Mouse (Mus musculus) telencephalon, adult 2 months (tissue): ENCODE results near the gene Zfp638.
"Not testable (repeated sequence)": the region's sequence is repeated elsewhere in the genome, so short reads cannot be mapped to it uniquely, and the experiment has no call there.

Experiments used
- DNase-seq: peaks from one replicate; pipeline ENCODE4 v3.0.0-alpha.2; 2011; ENCODE audit warnings: low read depth, low spot score

Zfp638 gene

DNA sequence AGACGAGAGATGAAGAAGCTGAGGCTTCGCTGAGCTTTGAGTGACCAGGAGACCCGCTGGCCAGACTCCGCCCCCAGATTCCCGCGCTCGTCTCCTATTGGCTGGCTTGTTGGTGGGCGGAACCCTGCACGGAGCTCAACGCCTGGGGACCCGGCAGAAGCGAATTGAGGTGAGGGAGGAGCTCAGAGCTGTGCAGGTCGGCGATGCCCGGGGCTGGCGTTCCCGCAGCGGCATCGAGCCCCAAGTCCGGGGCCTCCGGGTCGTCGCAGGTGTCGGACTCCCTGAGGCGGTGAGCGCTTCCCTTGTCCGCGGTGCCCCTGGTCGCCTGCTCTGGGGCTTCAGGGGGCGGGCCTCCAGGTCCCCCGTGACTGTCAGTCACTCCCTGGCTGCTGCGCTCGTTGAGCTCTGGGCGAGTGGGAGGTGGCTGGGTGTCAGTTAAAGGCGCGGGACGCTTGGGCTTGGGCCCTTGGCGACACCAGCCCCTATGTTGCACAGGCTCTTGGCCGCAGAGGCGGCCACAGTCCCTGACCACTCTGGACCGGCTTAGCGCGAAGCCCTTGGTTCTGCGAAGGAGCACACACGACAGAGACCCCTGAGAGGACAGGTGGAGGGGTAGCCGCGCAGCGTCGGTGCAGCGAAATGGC lies at the start of gene Zfp638:
Gene Zfp638 (plus strand): TSS at position 156 of the 644 bp plus-strand sequence.
- peak; percentile 74 for DNase-seq

DNA sequence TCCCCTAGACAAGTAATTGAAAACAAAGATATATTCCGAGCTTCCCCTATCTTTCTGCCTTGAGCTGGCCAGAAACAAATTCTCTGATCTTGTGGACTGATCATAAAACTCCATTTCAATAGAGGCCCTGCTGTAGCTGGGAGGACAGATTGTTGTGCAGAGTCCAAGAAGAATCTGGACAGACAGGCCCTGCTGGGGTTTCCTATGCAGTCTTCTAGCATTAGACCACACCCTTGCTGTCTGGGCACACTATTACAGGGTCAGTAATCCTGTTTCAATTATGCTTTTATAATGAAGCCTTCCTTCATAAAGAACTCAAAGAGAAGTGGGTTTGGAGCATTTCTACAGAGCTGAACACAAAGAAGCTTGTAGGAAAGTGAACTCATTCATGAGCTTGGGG lies 47.9 kb upstream of the Zfp638 start:
- no peak for DNase-seq

DNA sequence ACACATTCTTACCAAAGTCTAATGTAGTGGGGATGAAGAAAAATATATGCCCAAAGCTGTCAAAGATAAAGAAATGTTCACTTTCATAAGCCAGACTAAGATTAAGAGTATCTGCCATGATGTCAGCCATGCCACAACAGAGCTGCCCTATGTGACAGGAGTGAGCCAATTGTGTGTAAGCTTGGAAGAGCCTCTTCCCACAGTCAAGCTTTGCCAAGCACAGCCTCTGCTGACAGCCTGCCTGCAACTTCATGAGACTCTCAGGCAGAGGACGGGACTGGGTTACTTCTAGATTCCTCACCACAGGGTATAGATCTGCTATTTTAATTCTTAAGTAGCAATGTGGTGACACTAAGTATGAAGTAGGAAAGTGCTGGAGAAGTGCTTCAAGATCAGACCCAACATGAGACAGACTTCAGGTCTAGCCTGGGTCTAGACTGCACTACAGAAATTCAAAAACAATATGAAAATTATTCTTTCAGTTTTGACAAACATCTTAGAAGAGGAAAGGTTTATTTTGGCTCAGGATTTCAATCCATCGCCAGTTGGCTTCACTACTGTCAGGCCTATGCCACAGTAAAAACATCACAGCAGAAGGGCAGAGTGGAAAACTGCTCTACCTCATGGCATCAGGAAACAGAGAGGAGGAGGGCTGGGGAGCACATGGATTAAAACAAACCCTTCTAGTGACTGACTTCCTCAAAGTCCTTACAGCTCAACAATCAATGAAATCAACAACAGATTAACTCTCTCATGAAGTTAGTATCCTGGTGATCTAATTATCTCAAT lies 46.0 kb upstream of the Zfp638 start:
- DNase-seq, result no peak

DNA sequence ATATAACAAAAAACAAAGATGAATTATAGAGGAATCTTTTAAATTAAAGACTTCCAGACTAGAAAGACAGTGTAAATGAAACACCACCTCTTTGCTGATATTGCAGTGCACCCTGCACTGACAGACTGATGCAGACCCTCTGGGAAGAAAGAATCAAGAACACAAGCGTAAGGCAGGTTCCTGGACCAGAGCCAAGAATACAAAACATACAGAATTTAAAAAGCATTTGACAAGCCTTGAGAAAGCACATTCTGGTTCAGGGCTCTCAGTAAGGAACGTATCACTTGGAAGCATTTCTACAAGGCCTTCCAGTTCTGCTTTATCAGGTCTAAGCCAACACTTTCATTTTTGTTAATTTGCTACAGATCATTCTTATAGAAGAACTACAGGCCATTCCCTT lies 45.1 kb upstream of the Zfp638 start:
- no peak for DNase-seq

DNA sequence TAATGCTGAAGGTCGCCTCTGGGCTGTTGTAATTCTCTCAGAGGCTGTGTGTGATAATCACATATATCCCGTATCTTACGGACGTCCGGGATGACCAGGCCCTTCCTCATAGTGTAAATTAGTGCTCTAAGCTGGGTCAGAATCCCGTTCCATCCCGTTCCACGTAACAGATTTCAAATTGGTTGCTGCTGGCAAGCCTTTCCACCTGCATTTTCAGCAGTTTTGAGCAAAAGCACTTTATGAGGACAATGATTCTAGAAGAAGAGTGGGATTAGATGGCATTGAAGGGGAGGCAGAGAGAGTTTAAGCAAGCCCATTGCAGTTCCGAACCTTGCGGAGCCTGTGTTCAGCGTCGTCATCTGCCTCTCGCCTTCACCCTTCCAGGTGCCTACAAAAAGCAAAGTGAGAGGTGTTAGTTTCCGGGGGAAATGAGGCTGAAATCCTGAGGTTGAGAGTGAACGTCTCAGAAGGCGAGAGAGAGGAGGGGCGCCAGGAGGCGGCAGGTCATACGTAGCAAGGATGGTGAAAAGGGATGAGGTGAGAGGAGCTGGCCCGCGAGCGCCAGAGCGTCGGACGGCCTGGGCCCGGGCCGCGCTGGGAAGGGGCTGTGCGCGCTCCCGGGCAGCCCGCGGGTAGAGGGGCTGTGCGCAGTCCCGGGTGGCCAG lies 35.8 kb upstream of the Zfp638 start:
- DNase-seq, result peak; percentile 13

DNA sequence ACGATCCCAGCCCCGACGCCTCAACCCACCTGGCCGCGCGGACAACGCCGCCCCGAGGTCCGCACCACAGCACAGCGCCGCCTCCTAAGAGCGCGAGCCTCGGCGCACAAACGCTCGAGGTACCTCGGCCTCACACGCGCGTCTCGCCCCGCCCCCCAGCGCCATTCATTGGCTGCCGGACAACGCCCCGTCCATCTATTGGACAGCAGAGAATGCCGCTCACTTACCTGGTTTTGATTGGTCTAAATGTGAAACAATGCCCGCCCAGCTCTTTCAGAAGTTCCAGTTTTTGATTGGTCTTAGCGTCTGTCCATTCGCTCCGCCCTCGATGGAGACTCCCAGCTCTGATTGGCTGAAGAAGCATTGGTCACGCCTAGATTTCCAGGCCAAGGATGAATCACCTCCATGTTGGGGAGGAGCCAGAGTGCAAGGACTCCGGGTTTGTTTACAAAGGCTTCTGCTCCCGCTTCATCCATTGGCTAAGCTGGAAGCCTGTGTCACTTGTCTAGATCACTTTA lies 35.2 kb upstream of the Zfp638 start, which contains the start of gene Paip2b:
Gene Paip2b (minus strand): TSS at position 136 of the 518 bp plus-strand sequence.
- peak; percentile 100 for DNase-seq

DNA sequence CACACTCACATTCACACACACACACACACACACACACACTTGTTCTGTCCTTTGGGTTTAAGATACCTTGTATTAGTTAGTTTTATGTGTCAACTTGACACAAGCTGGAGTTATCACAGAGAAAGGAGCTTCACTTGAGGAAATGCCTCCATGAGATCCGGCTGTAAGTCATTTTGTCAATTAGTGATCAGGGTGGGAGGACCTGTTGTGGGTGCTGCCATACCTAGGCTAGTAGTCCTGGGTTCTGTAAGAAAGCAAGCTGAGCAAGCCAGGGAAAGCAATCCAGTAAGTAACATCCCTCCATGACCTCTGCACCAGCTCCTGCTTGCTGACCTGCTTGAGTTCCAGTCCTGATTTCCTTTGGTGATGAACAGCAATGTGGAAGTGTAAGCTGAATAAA lies 34.5 kb upstream of the Zfp638 start:
- DNase-seq, result not testable (repeated sequence)

DNA sequence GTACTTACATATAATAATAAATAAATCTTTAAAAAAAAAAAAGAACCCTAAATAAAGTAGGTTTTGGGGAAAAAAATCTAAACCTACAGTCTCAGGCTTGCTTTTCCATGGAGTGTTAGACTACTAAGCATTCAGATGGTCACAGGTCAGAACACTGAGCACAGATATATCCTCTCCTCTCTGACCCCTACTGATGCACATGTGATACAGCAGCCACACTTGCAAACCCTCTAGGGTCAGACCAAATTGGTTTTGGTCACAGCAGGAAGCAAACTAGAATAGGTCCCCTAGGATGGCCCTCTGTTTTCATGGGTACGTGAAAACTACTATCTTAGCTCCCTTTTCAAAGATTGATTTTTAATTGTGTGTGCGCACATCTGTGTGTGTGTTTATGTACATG lies 30.1 kb upstream of the Zfp638 start:
- no peak for DNase-seq

DNA sequence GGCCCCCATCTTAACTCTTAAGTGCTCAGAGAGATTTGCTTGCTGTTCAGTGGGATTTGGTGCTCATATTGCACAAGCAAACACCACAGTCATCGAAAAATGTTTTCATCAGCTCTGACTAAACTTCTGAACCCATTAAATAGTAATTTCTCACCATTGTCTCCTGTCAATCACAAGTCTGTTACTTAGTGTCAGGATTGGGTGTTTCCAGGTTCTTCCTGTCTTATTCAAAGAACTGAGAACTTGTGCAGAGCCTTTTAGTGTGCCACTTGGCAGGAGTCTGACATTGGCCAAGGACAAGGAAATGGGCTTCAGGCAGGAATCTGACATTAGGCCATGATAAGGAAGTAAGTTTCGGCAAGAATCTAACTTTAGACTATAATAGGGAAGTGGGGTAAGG lies 28.9 kb upstream of the Zfp638 start:
- DNase-seq, result no peak

DNA sequence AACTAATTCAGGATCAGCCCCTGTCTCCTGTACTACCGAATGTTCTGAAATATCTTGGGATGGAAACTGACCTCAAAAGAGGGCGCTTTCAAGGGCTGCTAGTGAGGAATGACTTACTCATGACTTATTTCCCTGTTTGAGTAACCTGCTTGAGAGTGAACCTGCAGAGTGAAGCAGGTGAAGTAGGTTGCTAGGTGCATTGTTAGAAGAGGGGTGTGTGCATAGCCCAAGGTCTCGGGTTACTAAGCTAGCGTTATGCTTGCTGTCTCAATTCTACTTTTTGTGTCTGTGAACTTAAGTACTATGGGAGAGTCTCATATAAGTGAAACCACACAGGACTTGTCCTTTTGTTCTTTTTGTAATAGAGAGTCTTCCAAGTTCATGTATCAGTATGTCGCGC lies 26.8 kb upstream of the Zfp638 start:
- no peak for DNase-seq

DNA sequence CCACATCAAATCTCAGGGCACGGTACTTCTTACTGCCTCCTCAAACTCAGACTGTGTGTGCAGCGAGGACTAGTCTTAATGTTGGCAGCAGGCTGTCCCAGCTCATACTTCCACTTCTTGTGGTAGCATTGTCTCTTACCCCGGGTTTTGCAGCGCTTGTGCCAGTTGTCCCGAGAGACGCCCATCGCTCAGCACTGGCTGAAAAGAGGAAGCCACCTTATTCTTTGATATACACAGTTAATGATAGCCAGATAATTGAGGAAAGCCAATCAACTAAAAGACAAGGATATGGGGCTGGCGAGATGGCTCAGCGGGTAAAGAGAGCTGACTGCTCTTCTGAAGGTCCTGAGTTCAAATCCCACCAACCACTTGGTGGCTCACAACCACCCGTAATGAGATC lies 22.0 kb upstream of the Zfp638 start:
- no peak for DNase-seq

DNA sequence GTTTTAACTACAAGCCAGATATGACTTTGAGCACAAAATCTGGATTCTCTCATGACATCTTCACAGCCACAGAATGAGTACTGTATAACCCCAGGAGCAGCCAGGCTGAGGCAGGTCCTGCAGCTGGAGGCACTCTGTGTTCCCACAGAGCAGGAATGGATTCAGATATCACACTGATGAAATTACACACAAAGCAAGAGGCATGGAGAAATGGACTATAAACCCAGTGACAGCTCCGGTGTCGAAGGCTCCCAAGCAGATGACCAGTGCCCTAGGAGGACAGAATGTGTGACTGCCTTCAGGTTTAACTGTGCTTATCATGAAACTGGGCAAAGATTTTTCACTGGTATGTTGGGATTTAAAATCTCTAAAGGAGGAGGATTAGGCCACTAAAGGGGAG lies 20.8 kb upstream of the Zfp638 start:
- DNase-seq, result no peak

DNA sequence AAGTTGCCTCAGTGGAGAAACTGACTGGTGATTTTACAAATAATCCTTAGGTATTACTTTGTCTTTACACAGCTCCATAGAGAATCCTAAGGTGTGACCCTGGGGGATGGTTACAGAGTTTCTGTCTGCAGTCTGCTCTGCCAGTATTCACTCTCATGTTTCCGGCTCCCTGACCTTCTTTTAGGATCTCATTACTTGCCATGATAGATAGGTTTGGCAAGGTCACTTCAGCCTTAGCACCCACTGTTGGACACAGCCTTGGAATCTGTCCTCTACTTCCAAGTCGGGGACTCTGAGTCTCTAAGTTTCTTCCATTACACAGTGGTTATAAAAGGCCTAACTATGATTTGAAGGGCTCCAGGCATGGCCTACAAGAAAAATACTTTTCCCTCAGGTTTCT lies 17.5 kb upstream of the Zfp638 start:
- no peak for DNase-seq

DNA sequence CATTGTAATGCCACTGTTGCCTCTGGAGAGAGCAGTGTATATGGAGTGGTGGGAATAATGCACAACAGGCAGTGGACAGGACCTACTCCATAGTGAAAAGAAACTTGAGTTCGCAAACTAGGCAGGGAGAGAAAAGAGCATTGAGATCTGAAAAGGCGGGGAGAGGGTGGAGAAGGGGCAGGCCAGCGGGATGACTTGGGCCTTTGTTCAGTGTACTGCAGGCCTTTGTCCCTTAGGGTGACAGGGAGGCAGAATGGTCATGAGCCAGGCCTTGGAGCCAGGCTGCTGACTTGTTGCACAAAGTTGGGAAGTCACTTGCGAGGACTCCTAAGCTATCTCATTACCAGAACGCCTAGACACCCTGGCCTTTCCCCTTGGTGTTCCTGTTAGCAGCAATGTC lies 9.4 kb upstream of the Zfp638 start:
- peak; percentile 60 for DNase-seq

DNA sequence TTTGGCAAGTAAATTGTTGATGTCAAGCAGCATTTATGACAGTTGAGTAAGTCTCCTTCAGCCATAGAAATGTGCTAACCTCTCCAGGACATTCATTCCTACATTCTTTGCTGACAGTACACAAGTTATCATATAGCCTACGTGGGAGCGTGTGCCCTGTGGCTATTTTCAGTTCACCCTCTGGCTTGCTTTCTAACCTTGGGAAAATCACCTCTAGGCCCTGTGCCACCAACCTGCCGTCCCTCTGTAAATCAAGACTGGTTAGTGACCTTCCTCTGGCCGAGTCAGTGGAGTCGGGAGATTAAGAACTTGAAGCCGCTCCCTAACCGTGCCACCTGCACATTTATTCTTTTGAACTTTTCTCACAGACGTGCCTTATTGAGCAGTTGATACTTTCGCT lies 6.9 kb upstream of the Zfp638 start:
- no peak for DNase-seq

DNA sequence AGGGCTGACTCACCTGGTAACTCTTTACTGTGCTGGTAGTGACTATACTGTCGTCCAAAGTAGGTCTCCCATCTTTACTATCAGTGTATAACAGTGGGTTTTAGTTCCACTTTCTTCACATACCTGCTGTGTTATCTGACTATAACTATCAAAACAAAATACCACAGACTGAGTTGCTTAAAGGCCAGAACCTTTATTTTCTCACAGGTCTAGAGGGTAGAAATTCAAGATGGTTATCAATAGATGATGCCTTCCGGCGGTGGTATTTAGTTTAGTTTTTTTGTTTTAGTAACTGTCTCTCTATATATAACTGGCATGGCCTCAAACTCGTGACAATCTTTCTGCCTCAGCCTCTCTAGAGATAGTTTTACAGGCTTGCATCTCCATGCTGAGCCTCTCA lies 3.4 kb upstream of the Zfp638 start:
- no peak for DNase-seq

DNA sequence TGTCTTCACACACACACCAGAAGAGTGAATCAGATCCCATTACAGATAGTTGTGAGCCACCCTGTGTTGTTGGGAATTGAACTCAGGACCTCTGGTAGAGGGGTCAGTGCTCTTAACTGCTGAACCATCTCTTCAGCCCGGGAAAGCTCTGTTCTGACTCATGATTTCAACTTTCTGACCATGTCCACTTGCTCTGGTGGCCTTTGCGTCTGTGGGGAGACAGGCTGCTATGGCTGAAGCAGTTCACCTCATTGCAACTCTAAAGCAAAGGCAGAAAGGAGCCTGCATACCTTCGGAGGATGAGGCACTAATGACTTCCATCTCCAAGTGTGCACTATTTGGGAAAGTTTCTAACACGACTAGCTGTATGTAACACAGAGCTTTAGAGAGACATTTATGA lies 486 bp upstream of the Zfp638 start:
- DNase-seq, result no peak

DNA sequence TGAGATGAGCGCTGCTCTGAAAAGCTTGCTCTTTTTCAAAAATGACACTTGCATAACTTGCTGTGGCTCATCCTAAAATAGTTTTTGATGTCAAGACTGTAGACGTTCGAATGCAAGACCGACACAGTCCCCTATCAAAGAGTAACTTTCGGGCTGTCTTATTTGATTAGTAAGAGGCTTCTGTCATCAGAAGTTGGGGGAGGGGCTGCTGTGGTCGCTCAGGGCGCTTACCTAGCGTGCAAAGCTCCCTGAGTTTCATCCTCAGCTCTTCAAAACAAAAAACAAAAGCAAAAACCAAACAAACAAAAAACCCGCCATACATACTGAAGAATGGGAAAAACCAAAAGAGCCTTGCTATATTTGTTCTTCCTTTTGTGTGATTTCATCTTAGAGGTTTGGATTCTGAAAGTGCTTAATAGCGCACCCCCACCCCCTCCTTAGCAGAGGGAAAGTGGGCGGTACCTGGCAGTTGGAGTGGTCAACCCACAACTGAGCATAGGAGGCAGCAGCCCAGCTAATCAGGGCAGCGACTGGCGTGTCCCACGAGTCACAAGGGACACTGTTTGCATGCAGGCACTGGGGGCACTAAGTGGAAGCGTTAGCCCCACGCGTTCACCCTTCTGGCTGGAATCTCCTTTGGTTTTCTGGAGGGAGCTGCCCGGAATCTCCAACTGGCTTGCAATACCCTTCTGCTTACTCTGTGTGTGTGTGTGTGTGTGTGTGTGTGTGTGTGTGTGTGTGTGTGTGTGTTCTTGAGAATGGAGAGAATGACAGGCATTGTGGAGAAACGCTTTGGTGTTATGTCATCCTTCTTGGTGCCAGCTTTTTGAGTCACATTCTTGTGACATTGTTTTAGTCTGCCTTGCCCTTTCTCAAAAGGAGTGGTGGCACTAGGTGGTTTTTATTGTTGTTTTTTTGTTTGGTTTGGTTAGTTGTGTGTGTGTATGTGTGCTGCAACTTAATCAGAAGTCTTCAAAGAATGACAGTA lies 983 bp downstream of the Zfp638 start:
- peak; percentile 57 for DNase-seq

DNA sequence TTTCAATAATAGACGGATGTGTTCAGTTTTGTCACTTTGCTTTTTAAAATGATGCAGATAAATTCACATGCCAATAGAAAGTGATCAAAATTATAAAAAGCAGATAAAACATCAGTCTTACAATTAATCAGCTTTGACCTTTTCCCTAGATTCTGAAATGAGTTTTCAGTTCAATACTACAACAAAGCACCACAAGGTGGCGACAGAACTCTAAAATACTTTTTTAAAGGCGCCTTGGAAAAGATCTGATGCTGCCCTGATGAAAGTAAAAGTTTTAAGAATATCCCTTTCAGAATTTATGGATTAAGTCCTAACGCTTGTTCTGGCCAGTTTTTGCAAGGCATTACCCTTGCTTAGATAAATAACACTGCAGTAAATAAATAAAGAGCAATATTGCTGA lies 12.9 kb downstream of the Zfp638 start:
- peak; percentile 21 for DNase-seq

DNA sequence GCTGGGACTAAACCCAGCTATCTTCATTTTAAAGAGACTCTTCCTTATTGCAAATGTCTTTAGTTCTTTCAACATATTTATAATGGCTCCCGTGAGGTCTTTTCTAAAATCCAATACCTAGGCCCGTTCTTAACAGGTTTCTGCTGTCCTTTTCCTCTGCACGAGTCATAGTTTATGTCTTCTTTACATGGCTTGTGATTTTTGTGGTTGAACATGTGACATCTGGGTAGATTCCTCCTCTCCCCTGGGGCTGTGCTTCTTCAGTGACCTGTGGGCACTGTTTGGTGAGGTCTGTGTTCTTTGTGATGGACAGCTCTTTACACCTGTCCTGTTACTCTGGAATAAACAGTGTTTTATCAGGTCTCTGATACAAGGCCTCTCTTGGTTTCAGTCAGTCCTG lies 19.9 kb downstream of the Zfp638 start:
- DNase-seq, result no peak

DNA sequence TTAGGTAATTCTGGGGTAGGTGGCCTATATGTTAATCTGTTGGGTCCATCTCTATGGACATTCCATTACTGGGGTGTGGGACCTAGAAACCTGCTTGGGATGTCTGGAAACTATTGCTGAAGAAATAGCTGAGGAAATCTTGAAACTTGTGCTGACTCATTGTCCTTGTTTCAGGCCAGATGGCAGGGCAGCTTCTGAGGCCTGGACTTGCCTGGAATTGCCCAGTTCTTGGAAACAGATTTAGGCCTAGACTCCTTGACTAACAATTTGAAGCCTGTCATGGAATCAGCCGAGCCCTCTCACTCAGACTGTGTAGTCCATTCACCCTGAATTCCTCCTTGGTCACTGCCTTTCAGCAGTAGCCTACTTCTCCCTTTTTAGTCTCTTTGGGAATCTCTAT lies 21.9 kb downstream of the Zfp638 start:
- DNase-seq, result no peak
